Mouse (Mus musculus) layer of hippocampus, postnatal 36 days (tissue): ENCODE measurements around the gene Ms4a6b. TPM values are rescaled to one million over a fixed set of nuclear protein-coding genes. Genes with fewer than 3 reads are reported as not detected.
A peak's percentile ranks its signal among the peaks of the same experiment; 100 is the strongest.
"Not testable (repeated sequence)": the region's sequence is repeated elsewhere in the genome, so short reads cannot be mapped to it uniquely, and the experiment has no call there.

Source experiments
- DNase-seq, 2 experiments: peaks; one replicate each; pipeline ENCODE4 v3.0.0; 2022
- total RNA-seq, 2 experiments: library from RNA; stranded (reverse); gene quantifications; 2 replicates each; pipeline ENCODE4 v1.2.3; 2021

Ms4a6b gene
- 1 to 10 TPM; 1.7 to 3.2 TPM for total RNA-seq

DNA sequence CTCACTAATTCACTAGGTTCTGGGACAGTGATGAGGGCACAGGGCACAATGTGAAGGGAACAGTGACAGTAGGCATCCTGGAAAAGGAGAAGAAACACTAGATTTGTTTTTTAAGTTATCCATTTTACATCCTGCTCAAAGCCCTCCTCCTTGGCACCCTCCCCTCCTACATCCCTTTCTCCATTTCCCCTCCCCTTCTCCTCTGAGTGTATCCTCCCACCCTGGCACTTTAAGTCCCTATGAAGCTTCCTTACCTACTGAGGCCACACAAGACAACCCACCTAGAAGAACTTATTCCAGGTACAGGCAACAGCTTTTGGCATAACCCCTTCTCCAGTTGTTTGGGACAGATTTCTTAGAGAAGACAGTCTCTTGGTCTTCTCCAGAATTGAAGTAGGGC, at the start of gene Ms4a6b:
Gene Ms4a6b (plus strand): TSS at position 267 of the 400 bp plus-strand sequence.
- DNase-seq, result no peak

- not testable (repeated sequence) for DNase-seq
These were observed 48.0 kb upstream of the Ms4a6b start for GRCm38 (mm10) chr19:11468361-11468760.

GRCm38 (mm10) chr19:11469215-11469614, 47.1 kb upstream of the Ms4a6b start, which contains the start of gene Ms4a6c:
TSS of gene Ms4a6c (plus strand) at chr19:11469366.
- not testable (repeated sequence) for DNase-seq

GRCm38 (mm10) chr19:11479714-11480113, 36.6 kb upstream of the Ms4a6b start:
- DNase-seq, result no peak

DNA sequence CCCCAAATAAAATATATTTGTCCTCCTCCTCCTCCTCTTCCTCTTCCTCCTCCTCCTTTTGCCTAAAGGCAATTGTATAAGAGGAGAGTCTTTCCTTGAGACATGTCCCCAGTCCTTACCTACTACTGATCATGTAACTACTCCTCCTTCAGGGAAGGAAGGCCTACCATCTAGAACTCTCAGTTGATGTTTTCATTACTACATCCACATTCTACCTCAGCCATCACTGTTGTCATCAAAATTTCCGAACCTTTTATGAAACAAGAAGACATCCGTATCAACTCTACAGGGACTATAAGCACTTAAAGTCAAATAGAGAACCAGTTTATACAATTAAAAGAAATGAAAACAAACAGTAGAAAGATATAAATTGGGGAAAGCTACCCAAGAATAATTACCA, 33.6 kb upstream of the Ms4a6b start:
- DNase-seq, result no peak

DNA sequence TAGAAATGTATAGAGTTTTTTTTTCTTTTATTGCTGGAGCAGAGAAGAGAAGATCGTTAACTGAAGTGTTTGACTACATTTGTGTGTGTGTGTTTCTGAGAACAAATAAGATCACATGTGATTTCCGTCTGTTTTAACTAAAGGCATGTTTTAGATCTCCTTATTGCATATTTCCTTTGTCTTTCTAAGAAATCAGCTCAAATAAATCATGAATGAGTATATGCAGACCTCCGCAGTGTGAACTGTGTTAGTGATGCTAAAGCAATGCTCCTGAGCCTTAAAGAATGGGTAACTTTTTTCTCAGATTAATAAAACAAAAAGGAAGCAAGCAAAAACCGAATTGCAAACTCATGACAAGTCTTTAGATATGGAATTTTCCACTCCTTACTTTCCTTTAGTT, 32.4 kb upstream of the Ms4a6b start:
- DNase-seq, result no peak

DNA sequence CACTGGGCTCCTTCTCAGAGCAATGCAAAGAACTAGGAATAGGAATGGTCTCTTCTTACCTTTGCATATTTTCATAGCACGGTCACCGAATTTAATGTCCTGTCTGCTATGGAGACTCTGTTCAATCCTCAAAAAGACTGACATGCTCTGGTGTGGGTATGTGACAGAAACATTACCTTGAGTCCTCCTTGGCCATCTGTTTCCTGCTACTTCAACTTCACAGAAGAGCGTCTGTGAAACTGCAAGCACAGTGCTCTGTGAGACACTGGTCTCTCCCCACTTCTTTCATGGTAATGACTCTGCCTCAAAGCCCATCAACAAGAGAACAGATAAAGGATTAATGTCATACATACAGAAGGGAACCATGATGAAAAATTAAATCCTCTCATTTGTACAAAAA, 31.9 kb upstream of the Ms4a6b start:
- DNase-seq, result no peak

- no peak for DNase-seq
These were observed 31.0 kb upstream of the Ms4a6b start for GRCm38 (mm10) chr19:11485266-11485665.

- DNase-seq, result peak; percentile 10 to 35
These were observed 30.6 kb upstream of the Ms4a6b start, which contains the start of gene Gm8369 for GRCm38 (mm10) chr19:11485746-11486145. TSS of gene Gm8369 (plus strand) at chr19:11485938.

DNA sequence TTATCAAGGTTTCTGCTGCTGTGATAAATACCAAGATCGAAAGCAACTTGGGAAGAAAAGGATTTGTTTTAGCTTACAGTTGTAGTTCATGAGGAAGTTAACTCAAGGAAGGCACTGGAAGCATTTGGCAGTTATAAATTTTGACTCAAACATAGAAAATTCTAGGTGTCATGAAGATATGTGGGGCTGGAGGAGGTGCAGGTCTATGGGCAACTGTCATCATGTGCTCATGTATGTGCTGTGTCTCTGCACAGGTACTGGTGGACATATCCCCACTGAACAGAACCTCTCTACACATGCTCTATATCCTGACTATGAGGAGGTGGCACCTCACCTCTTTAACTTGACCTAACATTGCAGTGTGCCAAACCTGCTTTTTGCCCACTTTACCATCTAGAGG, 29.7 kb upstream of the Ms4a6b start:
- no peak for DNase-seq

DNA sequence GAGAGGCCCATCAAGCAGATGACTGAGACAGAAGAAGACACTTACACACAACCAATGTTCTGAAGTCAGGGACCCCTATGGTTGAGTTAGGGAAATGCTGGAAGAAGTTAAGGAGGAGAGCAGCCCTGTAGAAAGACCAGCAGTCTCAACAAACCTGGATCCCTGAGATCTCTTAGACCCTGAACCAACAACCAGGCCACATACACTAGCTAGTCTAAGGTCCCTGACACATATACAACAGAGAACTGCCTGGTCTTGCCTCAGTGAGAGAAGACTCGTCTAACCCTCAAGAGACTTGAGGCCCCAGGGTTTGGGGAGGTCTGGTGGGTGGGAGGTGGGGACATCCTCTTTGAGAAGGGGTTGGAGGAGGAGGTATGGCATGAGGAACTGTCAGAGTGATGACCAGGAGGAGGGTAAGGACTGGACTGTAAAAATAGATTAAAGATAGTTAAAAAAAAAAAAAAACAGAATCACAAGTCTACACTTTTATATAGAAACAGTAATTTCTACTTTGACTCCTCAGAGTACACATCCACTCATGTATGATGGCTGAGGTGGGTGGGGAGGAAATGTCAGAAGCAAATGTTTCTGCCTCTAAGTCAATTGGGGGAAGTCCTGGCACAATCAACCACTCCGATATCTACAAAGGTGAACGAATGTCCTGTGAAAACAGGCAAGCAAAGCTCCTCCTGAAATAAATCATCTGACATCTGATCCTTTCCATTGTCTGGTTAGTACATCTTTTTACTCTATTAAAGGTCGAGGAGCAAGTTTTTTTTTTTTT, 24.7 kb upstream of the Ms4a6b start:
- no peak for DNase-seq

DNA sequence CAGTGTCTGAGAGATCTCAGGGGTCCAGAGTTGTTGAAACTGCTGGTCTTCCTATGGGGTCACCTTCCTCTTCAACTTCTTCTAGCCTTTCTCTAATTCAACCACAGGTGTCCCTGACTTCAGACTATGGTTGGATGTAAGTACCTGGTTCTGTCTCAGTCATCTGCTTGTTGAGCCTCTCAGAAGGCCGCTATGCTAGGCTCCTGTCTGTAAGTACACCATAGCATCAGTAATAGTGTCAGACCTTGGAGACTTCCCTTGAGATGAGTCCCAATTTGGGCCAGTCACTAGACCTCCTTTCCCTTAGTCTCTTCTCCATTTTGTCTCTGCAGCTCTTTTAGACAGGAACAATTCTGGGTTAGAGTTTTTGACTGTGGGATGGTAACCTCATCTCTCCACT, 23.6 kb upstream of the Ms4a6b start:
- no peak for DNase-seq

GRCm38 (mm10) chr19:11494519-11494918, 21.8 kb upstream of the Ms4a6b start:
- no peak for DNase-seq

DNA sequence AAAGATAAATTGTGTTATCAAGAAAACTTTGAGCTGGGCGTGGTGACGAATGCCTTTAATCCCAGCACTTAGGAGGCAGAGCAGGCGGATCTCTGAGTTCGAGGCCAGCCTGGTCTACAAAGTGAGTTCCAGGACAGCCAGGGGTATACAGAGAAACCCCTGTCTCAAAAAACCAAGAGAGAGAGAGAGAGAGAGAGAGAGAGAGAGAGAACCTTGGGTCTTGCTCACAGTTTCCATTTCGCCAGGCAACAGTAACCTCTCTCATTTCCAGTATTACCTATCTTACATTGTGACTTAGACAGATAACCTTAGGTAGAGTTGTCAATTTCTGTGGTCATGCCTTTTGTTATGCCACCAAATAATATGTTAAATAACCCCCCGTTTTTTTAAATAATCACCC, 20.0 kb upstream of the Ms4a6b start:
- DNase-seq, result no peak

DNA sequence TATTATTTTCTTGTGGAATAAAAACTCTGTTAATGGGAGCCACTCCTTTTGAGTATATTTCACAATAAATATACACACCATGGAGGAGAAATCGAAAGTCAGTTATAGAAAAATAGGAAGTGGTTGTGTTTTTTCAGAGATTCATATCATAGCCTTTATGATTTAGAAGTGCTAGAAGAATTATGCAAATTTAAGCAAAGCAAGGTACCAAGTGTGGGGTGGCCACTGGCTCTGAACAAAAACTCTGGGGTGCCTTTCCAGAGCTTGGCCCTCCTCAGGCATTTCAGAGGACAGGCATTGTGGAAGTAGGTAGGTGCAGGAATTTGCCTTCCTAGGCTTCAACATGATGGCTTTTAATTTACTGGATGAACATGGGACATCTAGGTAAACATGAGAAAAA, 19.0 kb upstream of the Ms4a6b start:
- not testable (repeated sequence) for DNase-seq

DNA sequence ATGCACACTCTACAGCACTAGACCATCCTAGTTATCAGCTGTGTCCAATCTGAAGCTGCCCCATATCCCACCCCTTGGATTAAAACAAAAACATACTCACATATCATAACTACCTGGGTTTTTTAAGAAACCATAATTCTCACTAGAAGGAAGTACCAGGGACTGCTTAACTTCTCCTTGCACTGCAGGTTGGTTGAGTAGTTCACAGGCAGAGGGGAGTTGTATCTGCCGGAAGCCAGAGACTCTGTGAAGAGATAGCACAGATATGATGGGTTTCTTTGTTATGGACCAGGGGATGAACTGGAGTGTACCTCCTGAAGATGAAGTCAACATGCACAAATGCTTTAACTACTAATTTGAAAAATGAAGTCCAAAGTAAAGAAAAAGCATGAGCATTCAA, 15.5 kb upstream of the Ms4a6b start:
- DNase-seq, result no peak

GRCm38 (mm10) chr19:11501326-11501725, 15.0 kb upstream of the Ms4a6b start:
- no peak for DNase-seq

DNA sequence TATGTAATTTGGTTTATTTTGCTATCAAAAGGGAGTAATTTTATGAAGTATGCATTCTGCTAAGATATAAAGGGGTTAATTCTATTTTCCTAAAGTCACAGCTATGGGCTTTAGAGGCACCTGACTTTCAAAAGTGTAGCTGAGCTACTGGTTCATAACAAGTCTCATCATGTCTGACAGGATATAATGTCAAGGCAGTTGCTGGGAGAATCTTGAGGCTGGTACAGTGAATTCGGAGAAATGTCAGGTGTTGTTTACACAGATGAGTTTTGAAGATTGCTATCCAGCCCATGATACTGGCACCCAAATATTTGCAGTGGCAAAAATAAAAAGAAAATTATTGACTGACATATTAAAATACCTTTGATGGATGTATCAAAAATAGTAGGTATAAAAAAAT, 11.5 kb upstream of the Ms4a6b start:
- DNase-seq, result no peak

DNA sequence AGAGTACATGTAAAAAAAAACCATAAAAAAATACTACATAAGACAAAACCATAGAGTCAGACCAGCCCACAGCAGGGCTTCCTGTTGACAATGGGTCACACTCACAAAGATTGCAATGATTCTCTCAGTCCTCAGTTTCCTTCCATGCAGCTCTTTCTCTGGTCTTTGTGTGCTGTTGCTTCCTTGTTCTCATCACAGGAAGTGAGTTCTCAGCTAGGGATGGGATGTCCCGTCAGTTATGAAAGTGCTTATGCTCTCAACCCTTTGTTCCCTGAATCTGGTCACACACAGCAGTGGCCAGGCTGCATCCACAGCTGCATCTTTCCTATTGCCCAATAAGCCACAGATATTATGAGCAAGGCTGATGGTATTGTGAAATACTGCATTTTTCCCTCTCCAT, 2.9 kb upstream of the Ms4a6b start:
- no peak for DNase-seq

DNA sequence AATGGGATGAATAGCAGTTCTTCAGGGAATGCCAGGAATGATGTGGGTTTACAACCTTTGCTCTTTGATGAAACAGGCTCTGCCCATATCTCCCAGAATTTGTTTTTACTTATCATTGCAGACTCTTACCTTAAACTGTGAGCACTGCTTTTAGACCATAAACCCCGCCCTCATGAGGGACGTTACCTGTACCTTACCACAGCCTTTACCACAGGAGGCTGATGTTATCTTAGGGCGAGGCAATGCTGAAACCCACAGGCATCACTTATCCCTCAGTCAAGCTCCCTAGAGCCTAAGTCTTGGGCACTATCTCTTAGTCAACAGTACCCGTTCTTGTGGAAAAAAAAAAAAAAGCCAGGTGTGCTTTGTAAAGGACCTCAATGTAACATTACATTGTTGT, 533 bp downstream of the Ms4a6b start:
- no peak for DNase-seq

GRCm38 (mm10) chr19:11517373-11517772, 1.1 kb downstream of the Ms4a6b start:
- not testable (repeated sequence) for DNase-seq

DNA sequence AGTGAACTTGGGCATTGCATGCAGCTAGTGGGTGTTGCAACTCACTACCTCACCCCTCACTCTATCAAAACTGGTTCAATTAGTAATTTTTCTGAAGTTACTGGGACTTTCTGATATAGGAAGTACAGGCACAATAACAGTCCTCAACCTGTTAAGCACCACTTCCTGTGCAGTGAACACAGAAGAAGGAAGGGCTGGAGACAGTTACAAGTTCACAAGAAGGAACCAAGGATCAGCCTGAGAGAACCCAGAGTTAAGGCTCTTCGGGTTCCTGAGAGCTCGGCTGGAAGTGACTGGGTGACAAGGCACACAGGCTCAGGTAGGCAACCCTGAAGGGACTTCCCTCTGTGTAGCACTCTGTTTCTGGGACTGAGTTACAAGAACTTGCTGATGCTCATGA, 2.0 kb downstream of the Ms4a6b start:
- DNase-seq, result not testable (repeated sequence)

GRCm38 (mm10) chr19:11520146-11520545, 3.8 kb downstream of the Ms4a6b start:
- no peak for DNase-seq

DNA sequence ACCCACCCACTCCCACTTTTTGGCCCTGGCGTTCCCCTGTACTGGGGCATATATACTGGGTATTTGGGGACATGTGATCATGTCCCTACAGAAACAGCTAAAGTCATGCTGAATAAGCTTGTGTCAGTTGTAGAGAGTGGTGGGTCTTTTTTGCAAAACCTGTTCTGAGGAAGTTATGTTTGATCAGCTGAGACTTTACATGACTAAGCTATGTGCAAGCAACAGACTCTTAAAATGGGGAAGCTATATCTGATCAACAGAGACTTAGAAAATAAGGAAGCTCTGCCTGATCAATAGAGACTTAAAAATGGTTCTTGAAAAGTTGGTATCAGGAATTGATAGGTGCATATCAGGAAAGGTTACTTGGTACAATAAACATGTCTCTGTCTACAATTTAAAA, 17.1 kb downstream of the Ms4a6b start:
- no peak for DNase-seq
